Mouse (Mus musculus) forebrain, embryonic 12.5 days (tissue): ENCODE measurements around the gene Oaz2. TPM values are rescaled to one million over a fixed set of nuclear protein-coding genes. Genes with fewer than 3 reads are reported as not detected.

Experiments
- polyA plus RNA-seq: library from polyadenylated mRNA; unstranded; fragments of >200 nt; fragmentation: Nextera tagmentation; extraction: Ambion mirVana; gene quantifications from 2 replicates; pipeline ENCODE4 v1.2.1, GENCODE M21; 2016

The Oaz2 gene
- polyA plus RNA-seq, 1 experiment from 2014 or later, result 249 TPM

Other genes with a start within 250 kb of the Oaz2 start
- gene Slc51b, start 245.0 kb upstream of the Oaz2 start, polyA plus RNA-seq, result not detected in 2 replicates
- gene Mtfmt, start 232.2 kb upstream of the Oaz2 start, polyA plus RNA-seq, result 22.0 and 22.2 TPM in 2 replicates
- gene Spg21, start 207.1 kb upstream of the Oaz2 start, polyA plus RNA-seq, result 116 and 118 TPM in 2 replicates
- gene Ankdd1a, start 147.8 kb upstream of the Oaz2 start, polyA plus RNA-seq, result 0.18 and 0.28 TPM in 2 replicates
- 9.0 and 9.1 TPM in 2 replicates for gene Plekho2, start 88.0 kb upstream of the Oaz2 start, polyA plus RNA-seq
- 28.8 and 33.7 TPM in 2 replicates for gene Pif1, start 80.8 kb upstream of the Oaz2 start, polyA plus RNA-seq
- 9.9 and 10.5 TPM in 2 replicates for gene Rbpms2, start 38.4 kb upstream of the Oaz2 start, polyA plus RNA-seq
- 11.1 and 13.1 TPM in 2 replicates for gene Zfp609, start 159.6 kb downstream of the Oaz2 start, polyA plus RNA-seq
- 224 and 226 TPM in 2 replicates for gene Pclaf, start 222.2 kb downstream of the Oaz2 start, polyA plus RNA-seq
- 32.8 and 36.3 TPM in 2 replicates for gene Trip4, start 240.8 kb downstream of the Oaz2 start, polyA plus RNA-seq
- 24.8 and 25.8 TPM in 2 replicates for gene Csnk1g1, start 240.9 kb downstream of the Oaz2 start, polyA plus RNA-seq